Mouse (Mus musculus): Measurements from ENCODE around the gene Prtg. TPM values are rescaled to one million over a fixed set of nuclear protein-coding genes. Genes with fewer than 3 reads are reported as not detected.

The Prtg gene
- polyA plus RNA-seq, 1 experiment from 2014 or later = 6.2 TPM

DNA sequence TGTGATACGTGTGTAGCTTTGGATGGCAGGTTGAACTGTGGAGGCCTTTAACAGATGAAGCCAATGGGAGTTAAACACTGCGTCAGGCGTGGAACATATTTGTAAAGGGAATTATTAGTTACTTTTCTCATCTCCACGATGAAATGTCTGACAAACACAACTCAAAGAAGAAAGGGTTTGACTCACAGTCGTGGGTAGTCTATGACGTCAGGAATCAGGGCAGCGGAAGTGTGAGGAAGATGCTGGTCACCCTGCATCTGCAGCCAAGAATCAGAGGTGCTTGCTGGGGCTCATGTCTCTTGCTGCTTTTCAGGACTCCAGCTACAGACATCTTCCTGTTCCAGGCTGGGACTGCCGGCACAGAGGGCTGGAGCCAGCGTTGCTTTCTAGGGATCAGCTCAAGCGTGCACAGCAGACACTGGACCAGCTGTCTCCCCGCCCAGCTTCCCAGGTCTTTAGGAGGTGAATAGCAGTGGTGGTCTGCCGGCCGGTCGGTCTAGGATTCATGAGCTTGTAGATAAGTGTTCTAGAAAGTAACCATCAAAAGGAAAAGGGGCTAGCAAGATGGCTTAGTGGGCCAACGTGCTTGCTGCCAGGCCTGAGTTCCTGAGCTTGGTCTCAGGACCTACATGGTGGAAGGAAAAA, 32.8 kb downstream of the Prtg start:
- Histone ChIP-seq H3K4me2 (no peak overlapping the region), H3K9me3 (ENCODE audit: control insufficient read depth, low read length) (no peaks in the 10 kb centered on the region), H3K4me3 (ENCODE audit: low read depth, low read length) (no peak overlapping the region), H3K36me3 (ENCODE audit: control insufficient read depth, insufficient read depth, low read length) (peaks cover 6% of the 10 kb centered on the region; the same call in 1 of the 2 replicates), H3K4me1 (ENCODE audit: control insufficient read depth, insufficient read depth, low read length) (peaks cover 12% of the 10 kb centered on the region; the same call in 1 of the 2 replicates), H3K9ac (ENCODE audit: low read length) (no peak overlapping the region), H3K27me3 (ENCODE audit: control insufficient read depth, insufficient read depth, low read length) (no peaks in the 10 kb centered on the region), H3K27ac (ENCODE audit: low read depth, low read length) (no peak overlapping the region)
- ATAC-seq (ENCODE audit: low FRiP score) (no peak), DNase-seq (ENCODE audit: low spot score, missing footprints) (no peak)
- 79% methylated on average over 15 of the region's 15 CpGs for WGBS

- ATAC-seq (ENCODE audit: low FRiP score) = no peak
- Histone ChIP-seq H3K36me3 (ENCODE audit: control insufficient read depth, insufficient read depth, low read length) (peaks cover 21% of the 10 kb centered on the region; the same call in 1 of the 2 replicates), H3K27ac (ENCODE audit: low read depth, low read length) (no peak overlapping the region), H3K4me2 (no peak overlapping the region), H3K4me1 (ENCODE audit: control insufficient read depth, insufficient read depth, low read length) (no peaks in the 10 kb centered on the region), H3K9ac (ENCODE audit: low read length) (no peak overlapping the region), H3K27me3 (ENCODE audit: control insufficient read depth, insufficient read depth, low read length) (no peaks in the 10 kb centered on the region), H3K9me3 (ENCODE audit: control insufficient read depth, low read length) (no peaks in the 10 kb centered on the region), H3K4me3 (ENCODE audit: low read depth, low read length) (no peak overlapping the region)
- WGBS = 96% methylated on average over 5 of the region's 5 CpGs
- DNase-seq (ENCODE audit: low spot score, missing footprints) = no peak
Measured at GRCm38 (mm10) chr9:72844496-72844895, 37.8 kb downstream of the Prtg start.

- no peak for ATAC-seq (ENCODE audit: low FRiP score)
- no peak overlapping the region for H3K4me3 ChIP-seq (ENCODE audit: low read depth, low read length)
- 92% methylated on average over 4 of the region's 4 CpGs for WGBS
- H3K9ac ChIP-seq (ENCODE audit: low read length) = no peak overlapping the region
- H3K27me3 ChIP-seq (ENCODE audit: control insufficient read depth, insufficient read depth, low read length) = no peaks in the 10 kb centered on the region
- H3K27ac ChIP-seq (ENCODE audit: low read depth, low read length) = no peak overlapping the region
- no peaks in the 10 kb centered on the region for H3K4me1 ChIP-seq (ENCODE audit: control insufficient read depth, insufficient read depth, low read length)
- peaks cover 21% of the 10 kb centered on the region; the same call in 1 of the 2 replicates for H3K36me3 ChIP-seq (ENCODE audit: control insufficient read depth, insufficient read depth, low read length)
- H3K9me3 ChIP-seq (ENCODE audit: control insufficient read depth, low read length) = no peaks in the 10 kb centered on the region
- no peak for DNase-seq (ENCODE audit: low spot score, missing footprints)
- no peak overlapping the region for H3K4me2 ChIP-seq
Measured at GRCm38 (mm10) chr9:72846160-72846559, 39.5 kb downstream of the Prtg start.

DNA sequence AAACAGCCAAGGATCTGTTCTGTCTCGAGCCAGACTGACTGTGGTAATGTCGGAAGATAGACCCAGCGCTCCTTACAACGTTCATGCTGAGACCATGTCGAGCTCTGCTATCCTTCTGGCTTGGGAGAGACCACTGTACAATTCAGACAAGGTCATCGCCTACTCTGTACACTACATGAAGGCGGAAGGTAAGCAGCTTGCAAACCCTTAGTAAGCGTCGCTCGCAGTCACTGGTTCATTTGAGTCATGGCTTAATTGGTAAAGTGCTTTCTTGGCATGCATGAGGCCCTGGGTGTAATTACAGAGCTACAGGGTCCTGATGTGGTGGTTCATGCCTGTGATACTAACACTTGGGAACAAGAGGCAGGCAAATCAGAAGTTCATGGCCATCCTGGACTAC, 44.9 kb downstream of the Prtg start:
- ATAC-seq (ENCODE audit: low FRiP score) (no peak), DNase-seq (ENCODE audit: low spot score, missing footprints) (no peak)
- peaks cover 15% of the 10 kb centered on the region for H3K36me3 ChIP-seq (ENCODE audit: control insufficient read depth, insufficient read depth, low read length)
- peaks cover 16% of the 10 kb centered on the region for H3K4me1 ChIP-seq (ENCODE audit: control insufficient read depth, insufficient read depth, low read length)
- no peak overlapping the region for H3K9ac ChIP-seq (ENCODE audit: low read length)
- H3K27ac ChIP-seq (ENCODE audit: low read depth, low read length) = no peak overlapping the region
- no peaks in the 10 kb centered on the region for H3K9me3 ChIP-seq (ENCODE audit: control insufficient read depth, low read length)
- H3K27me3 ChIP-seq (ENCODE audit: control insufficient read depth, insufficient read depth, low read length) = no peaks in the 10 kb centered on the region
- H3K4me2 ChIP-seq = no peak overlapping the region
- no peak overlapping the region for H3K4me3 ChIP-seq (ENCODE audit: low read depth, low read length)
- WGBS = 98% methylated on average over 10 of the region's 10 CpGs

- DNase-seq (ENCODE audit: low spot score, missing footprints) (no peak), ATAC-seq (ENCODE audit: low FRiP score) (no peak)
- 91% methylated on average over 5 of the region's 5 CpGs for WGBS
- no peak overlapping the region for H3K9ac ChIP-seq (ENCODE audit: low read length)
- H3K27me3 ChIP-seq (ENCODE audit: control insufficient read depth, insufficient read depth, low read length) = no peaks in the 10 kb centered on the region
- H3K9me3 ChIP-seq (ENCODE audit: control insufficient read depth, low read length) = no peaks in the 10 kb centered on the region
- H3K27ac ChIP-seq (ENCODE audit: low read depth, low read length) = no peak overlapping the region
- H3K36me3 ChIP-seq (ENCODE audit: control insufficient read depth, insufficient read depth, low read length) = peaks cover 17% of the 10 kb centered on the region
- peaks cover 16% of the 10 kb centered on the region for H3K4me1 ChIP-seq (ENCODE audit: control insufficient read depth, insufficient read depth, low read length)
- no peak overlapping the region for H3K4me3 ChIP-seq (ENCODE audit: low read depth, low read length)
- H3K4me2 ChIP-seq = no peak overlapping the region
Measured at GRCm38 (mm10) chr9:72851979-72852378, 45.3 kb downstream of the Prtg start.

- Histone ChIP-seq H3K27me3 (ENCODE audit: control insufficient read depth, insufficient read depth, low read length) (no peaks in the 10 kb centered on the region), H3K9ac (ENCODE audit: low read length) (peak overlapping the region; percentile 37), H3K4me2 (peak overlapping the region; percentile 29), H3K9me3 (ENCODE audit: control insufficient read depth, low read length) (no peaks in the 10 kb centered on the region), H3K27ac (ENCODE audit: low read depth, low read length) (peak overlapping the region; percentile 44; the same call in 1 of the 2 replicates), H3K4me3 (ENCODE audit: low read depth, low read length) (no peak overlapping the region), H3K4me1 (ENCODE audit: control insufficient read depth, insufficient read depth, low read length) (peaks cover 16% of the 10 kb centered on the region), H3K36me3 (ENCODE audit: control insufficient read depth, insufficient read depth, low read length) (peaks cover 17% of the 10 kb centered on the region)
- DNase-seq (ENCODE audit: low spot score, missing footprints) (peak; percentile 95), ATAC-seq (ENCODE audit: low FRiP score) (peak; percentile 83)
- 27% methylated on average over 13 of the region's 13 CpGs for WGBS
Measured at GRCm38 (mm10) chr9:72853681-72854190, 47.1 kb downstream of the Prtg start.

- no peak overlapping the region for H3K27ac ChIP-seq (ENCODE audit: low read depth, low read length)
- peaks cover 16% of the 10 kb centered on the region for H3K4me1 ChIP-seq (ENCODE audit: control insufficient read depth, insufficient read depth, low read length)
- H3K36me3 ChIP-seq (ENCODE audit: control insufficient read depth, insufficient read depth, low read length) = peaks cover 10% of the 10 kb centered on the region
- H3K9ac ChIP-seq (ENCODE audit: low read length) = no peak overlapping the region
- DNase-seq (ENCODE audit: low spot score, missing footprints) (no peak), ATAC-seq (ENCODE audit: low FRiP score) (no peak)
- no peak overlapping the region for H3K4me2 ChIP-seq
- H3K9me3 ChIP-seq (ENCODE audit: control insufficient read depth, low read length) = no peaks in the 10 kb centered on the region
- H3K27me3 ChIP-seq (ENCODE audit: control insufficient read depth, insufficient read depth, low read length) = no peaks in the 10 kb centered on the region
- no peak overlapping the region for H3K4me3 ChIP-seq (ENCODE audit: low read depth, low read length)
- 95% methylated on average over 24 of the region's 24 CpGs for WGBS
Measured at GRCm38 (mm10) chr9:72856721-72857120, 50.0 kb downstream of the Prtg start.

DNA sequence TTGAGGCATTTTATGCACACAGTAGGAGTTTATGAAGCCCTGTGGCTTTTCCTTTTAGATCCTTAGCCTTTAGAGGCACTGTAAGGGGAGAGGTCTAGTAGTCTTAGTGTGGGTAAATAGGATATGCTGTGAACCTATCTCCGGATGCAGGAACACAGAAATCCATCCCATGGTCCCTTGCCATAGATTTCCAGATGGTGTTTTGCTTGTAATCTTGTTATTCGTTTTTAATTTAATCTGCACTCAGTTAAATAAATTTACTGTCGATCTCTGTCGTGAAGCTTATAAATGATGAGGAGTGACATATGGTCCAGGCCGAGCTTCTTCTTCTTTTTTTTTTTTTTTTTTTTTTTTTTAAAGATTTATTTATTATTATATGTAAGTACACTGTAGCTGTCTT, 54.1 kb downstream of the Prtg start:
- ATAC-seq (ENCODE audit: low FRiP score) (no peak), DNase-seq (ENCODE audit: low spot score, missing footprints) (no peak)
- no peak overlapping the region for H3K9ac ChIP-seq (ENCODE audit: low read length)
- no peak overlapping the region for H3K4me3 ChIP-seq (ENCODE audit: low read depth, low read length)
- no peak overlapping the region for H3K27ac ChIP-seq (ENCODE audit: low read depth, low read length)
- H3K27me3 ChIP-seq (ENCODE audit: control insufficient read depth, insufficient read depth, low read length) = no peaks in the 10 kb centered on the region
- no peaks in the 10 kb centered on the region for H3K4me1 ChIP-seq (ENCODE audit: control insufficient read depth, insufficient read depth, low read length)
- 92% methylated on average over 5 of the region's 5 CpGs for WGBS
- peaks cover 9% of the 10 kb centered on the region for H3K36me3 ChIP-seq (ENCODE audit: control insufficient read depth, insufficient read depth, low read length)
- no peaks in the 10 kb centered on the region for H3K9me3 ChIP-seq (ENCODE audit: control insufficient read depth, low read length)
- H3K4me2 ChIP-seq = no peak overlapping the region

DNA sequence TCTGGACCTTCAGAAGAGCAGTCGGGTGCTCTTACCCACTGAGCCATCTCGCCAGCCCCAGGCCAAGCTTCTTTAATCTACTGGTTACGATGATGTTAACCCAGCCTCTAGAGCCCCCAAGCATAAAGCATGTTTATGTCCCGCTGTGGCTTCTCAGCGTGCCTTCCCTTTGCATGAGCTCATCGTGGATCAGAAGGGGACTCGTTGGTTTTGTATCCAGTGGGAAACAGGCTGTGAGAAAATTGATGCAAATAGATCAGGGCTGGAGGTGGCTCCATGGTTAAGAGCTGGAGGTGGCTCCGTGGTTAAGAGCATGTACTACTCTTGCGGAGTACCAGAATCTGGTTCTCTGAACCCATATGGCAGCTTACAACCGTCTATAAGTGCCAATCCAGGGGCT, 54.6 kb downstream of the Prtg start:
- no peaks in the 10 kb centered on the region for H3K9me3 ChIP-seq (ENCODE audit: control insufficient read depth, low read length)
- DNase-seq (ENCODE audit: low spot score, missing footprints) = no peak
- 89% methylated on average over 10 of the region's 10 CpGs for WGBS
- peaks cover 9% of the 10 kb centered on the region for H3K36me3 ChIP-seq (ENCODE audit: control insufficient read depth, insufficient read depth, low read length)
- no peak overlapping the region for H3K4me2 ChIP-seq
- no peaks in the 10 kb centered on the region for H3K4me1 ChIP-seq (ENCODE audit: control insufficient read depth, insufficient read depth, low read length)
- no peak overlapping the region for H3K4me3 ChIP-seq (ENCODE audit: low read depth, low read length)
- no peaks in the 10 kb centered on the region for H3K27me3 ChIP-seq (ENCODE audit: control insufficient read depth, insufficient read depth, low read length)
- no peak overlapping the region for H3K27ac ChIP-seq (ENCODE audit: low read depth, low read length)
- ATAC-seq (ENCODE audit: low FRiP score) = no peak
- H3K9ac ChIP-seq (ENCODE audit: low read length) = no peak overlapping the region

Data from midbrain, embryonic 11.5 days (tissue).